Mouse (Mus musculus): ENCODE data around the gene Gbf1. TPM values are rescaled to one million over a fixed set of nuclear protein-coding genes. Genes with fewer than 3 reads are reported as not detected.

The Gbf1 gene
- polyA plus RNA-seq (2012; rRNA removed): 13.5 and 18.2 TPM in 2 replicates

DNA sequence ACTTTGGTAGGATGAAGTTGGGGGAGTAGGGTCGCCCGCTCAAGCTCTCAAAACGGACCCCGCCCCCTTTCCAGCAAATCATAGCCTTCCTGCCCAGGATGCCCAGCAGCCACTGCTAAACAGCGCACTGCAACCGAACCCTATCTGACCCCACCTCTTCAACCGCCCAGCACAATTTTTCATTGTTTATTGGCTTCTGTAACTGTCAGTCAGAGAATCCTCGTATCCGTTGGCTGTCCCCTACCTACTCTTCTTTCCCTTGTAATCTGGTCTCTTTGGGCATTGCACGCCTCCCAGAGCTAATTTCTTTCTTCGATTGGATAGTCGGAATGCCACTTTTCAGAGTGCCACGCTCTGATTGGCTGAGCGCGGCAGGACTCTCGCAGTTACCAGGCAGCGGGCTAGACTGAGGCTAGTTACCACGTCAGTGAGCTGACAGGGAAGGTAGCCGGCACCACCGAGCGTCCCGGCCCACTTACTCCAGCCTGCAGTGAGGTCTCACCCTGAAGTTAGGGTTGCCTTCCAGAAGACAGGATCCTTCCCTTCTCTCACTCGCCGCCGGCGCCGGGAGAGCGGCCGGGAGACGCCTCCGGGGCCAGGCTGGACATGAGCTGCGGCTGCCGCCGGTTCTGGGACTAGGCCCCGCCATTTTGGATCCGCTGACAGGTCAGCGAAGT is at the start of gene Gbf1:
TSS of gene Gbf1 (plus strand) at position 383 of the 677 bp plus-strand sequence.

DNA sequence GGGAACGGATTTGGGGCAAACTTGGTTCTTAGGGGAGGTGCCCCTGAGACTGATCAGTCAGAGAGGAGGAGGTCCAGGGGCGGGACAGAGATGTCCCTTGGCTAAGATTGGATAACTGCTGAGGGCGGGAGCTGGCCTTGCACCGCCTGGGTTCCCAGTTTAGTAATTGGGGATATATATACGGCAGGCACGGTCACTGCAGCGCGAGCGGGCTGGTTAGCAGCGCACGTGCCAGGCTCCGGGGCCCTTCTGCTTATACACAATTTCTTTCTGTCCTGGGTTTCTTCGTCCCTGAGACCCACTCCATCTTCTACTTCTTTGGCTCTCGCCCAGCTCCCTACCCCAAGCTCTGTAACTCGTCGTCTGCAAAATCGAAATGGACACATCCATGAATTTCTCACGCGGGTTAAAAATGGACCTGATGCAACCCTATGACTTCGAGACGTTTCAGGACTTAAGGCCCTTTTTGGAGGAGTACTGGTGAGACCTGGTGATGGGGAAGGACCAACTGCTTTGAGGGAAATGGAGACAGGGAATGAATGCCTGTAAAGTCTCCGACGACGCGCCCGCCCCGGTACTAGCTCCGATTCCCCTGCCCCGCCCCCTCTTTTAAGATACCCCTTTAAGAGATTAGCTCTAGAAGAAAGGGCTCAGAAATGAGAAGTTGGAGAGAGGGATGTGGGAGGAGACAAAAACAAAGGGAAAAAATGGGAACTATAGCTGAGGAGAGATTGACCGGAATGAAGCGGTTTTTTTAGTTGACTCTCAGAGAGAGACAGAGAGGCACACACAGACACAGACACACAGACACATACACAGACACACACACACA is 20.4 kb upstream of the Gbf1 start, which contains the start of gene Elovl3:
TSS of gene Elovl3 (plus strand) at position 204 of the 832 bp plus-strand sequence.

DNA sequence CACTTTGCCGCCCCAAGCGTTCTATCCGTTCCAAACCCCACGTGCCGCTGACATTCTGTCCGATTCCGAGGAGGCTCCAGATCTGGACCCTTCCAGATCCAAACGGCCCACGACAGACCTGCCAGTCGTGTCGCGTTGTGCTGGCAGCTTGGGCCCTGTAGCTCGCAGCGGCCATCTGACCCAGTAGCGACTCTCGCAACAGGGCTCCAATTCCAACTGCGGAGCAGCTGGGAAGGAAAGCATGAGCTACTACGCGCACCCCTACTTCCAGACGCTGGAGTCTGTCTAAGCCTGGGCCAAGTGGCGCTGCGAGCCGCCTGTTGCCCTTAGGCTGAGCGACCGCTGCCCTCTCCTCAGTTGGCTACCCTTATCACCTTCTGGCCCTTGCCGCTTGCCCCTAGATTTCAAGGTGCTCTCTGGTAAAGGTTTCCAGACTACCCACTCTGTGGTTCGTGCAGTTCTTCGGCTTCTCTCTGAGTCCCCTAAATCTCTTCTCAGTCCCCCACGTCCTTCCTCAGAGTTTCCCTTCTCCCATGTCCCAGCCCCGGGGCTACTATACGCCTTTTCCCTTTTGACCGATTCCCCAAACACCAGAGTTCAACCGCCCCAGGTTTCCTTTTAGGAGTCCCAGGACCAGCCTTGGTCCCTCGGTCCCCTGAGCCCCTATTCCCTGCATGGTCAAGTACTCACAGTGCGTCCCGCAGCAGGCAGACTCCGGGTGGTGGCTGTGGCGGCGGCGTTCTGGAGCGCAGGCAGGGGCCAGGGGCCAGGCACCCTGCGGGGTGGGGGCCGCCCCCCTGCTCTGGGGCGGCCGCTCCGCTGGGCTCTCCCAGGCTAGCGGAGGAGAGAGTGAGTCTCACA is 4.6 kb upstream of the Gbf1 start, which contains the start of gene Pitx3:
TSS of gene Pitx3 (minus strand) at position 816 of the 861 bp plus-strand sequence.

DNA sequence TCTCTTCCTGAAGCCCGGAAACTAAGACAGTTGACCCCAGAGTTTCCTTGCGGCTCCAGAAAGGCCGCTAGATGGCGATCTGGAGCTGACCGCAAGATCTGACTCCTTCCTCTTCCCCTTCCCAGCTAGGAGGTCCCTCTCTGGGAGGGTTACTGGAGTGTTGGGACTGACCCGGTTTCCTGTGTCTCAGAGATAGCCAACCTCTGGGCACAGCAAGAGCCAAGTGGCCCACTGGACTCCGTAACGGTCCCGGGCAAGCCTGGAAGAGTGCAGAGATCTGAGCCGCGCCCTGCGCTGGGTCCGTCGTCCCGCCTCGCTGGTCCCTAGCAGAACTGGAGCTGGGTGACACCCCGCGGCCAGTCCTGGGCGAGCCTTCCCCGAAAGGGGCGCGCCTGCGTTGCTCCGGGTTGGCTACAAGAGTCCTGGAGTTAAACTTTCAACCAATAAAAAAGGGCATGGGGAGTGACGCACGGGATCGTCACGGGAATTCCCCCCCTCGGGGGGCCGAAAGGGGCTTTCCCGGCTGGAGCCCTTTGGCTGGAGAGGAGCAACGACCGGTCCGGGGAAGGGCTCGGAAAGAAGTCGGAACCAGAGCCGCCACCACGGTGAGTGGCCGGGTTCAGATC is 152.0 kb downstream of the Gbf1 start, which contains the start of gene Nfkb2:
TSS of gene Nfkb2 (plus strand) at position 105 of the 626 bp plus-strand sequence.

DNA sequence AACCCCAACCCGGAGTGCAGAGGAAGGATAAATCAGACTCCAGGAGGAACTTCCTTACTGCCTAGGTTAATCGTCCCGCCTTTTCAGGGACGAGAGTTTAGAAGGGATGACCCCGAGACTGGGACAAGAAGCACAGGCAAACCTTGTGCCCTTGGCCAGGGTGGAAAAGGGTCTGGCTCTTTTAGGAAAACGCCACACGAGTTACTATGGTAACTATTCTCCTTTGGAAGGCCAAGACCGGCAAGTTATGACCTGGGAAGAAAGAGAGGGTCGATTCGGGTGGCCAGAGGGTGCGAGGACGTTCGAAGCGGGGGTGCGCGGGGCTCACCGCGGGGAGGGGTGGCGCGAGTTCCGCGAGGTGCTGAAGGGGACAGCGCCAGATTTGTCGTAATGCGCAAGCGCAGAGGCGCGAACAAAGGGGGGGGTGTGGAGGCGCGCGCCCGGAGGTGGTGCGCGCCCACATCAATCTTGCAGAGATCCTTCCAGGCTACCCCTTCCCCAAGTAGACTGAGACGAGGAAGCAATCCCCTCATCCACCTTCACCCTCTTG is 174.5 kb downstream of the Gbf1 start, which contains the start of gene Psd:
TSS of gene Psd (minus strand) at position 401 of the 550 bp plus-strand sequence.

DNA sequence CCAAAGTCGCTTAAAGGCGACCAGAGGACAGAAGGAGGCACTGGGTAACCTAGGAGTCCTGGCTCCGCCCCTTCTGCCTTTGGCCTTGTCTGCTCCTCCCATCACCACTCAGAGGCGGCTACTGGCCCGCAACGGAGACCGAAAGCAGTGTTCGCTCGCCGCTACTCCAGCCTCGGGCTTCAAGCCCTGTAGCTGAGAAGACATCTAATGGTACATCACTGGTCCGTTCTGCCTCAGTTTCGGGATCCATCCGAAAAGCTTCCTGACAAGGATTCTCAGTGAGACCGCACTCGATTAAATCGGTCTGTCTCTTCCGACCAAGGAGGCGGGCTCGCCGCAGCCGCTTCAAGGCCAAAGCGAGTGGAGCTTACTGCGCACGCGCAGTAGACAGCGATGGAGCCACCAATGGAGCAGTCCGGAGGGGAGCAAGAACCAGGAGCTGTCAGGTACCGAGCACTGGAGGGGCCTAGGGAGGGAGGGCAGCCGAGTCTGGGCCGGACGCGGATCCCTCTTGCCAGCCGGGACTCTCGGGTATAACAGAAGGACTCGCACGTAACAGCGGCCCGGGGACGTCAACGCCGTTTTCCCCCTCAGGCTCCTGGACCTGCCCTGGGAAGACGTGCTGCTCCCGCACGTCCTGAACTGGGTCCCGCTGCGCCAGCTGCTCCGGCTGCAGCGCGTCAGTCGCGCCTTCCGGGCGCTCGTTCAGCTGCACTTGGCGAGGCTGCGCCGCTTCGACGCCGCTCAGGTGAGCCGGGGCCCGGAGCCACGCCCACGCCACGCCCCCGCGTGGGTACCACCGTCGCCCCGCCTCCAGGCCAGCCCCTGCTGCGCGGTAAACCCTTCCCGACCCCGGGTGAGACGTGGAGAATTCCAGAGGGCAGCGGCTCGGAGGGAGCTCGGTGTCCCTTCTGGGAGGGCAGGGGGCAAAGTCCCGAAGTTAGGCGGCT is 176.0 kb downstream of the Gbf1 start, which contains the start of gene Fbxl15:
TSS of gene Fbxl15 (plus strand) at position 104 of the 950 bp plus-strand sequence.

Other genes with a start within 250 kb of the Gbf1 start
- gene Armh3, start 154.0 kb upstream of the Gbf1 start, polyA plus RNA-seq (2012; rRNA removed): 2.3 and 2.9 TPM in 2 replicates
- 1.5 and 1.8 TPM in 2 replicates for gene Hps6, start 149.0 kb upstream of the Gbf1 start, polyA plus RNA-seq (2012; rRNA removed)
- 9.0 and 10.0 TPM in 2 replicates for gene Pprc1, start 107.6 kb upstream of the Gbf1 start, polyA plus RNA-seq (2012; rRNA removed)
- gene Ldb1, start 107.3 kb upstream of the Gbf1 start, polyA plus RNA-seq (2012; rRNA removed): 81.3 and 103 TPM in 2 replicates
- 28.5 and 30.7 TPM in 2 replicates for gene Nolc1, start 76.6 kb upstream of the Gbf1 start, polyA plus RNA-seq (2012; rRNA removed)
- gene Elovl3, start 20.6 kb upstream of the Gbf1 start, polyA plus RNA-seq (2012; rRNA removed): 0.12 and 0.13 TPM in 2 replicates
- not detected in 2 replicates for gene Pitx3, start 4.2 kb upstream of the Gbf1 start, polyA plus RNA-seq (2012; rRNA removed)
- 4.4 and 4.9 TPM in 2 replicates for gene Nfkb2, start 151.8 kb downstream of the Gbf1 start, polyA plus RNA-seq (2012; rRNA removed)
- gene Psd, start 174.6 kb downstream of the Gbf1 start, polyA plus RNA-seq (2012; rRNA removed): 1.7 and 1.9 TPM in 2 replicates
- 7.8 and 8.1 TPM in 2 replicates for gene Fbxl15, start 175.7 kb downstream of the Gbf1 start, polyA plus RNA-seq (2012; rRNA removed)
- 42.7 and 46.4 TPM in 2 replicates for gene Cuedc2, start 186.2 kb downstream of the Gbf1 start, polyA plus RNA-seq (2012; rRNA removed)
- 7.3 and 9.8 TPM in 2 replicates for gene Mfsd13a, start 188.6 kb downstream of the Gbf1 start, polyA plus RNA-seq (2012; rRNA removed)
- gene 2310034G01Rik, start 197.8 kb downstream of the Gbf1 start, polyA plus RNA-seq (2012; rRNA removed): 0.36 and 0.38 TPM in 2 replicates
- 24.5 and 24.7 TPM in 2 replicates for gene Actr1a, start 243.2 kb downstream of the Gbf1 start, polyA plus RNA-seq (2012; rRNA removed)
- gene Sufu, start 244.4 kb downstream of the Gbf1 start, polyA plus RNA-seq (2012; rRNA removed): 2.8 and 3.0 TPM in 2 replicates